In genomic region chr11:76160251-76160650, GRCm38 (mm10) we compare ENCODE assay signal across 21 mouse cellular contexts. TPM values are rescaled to one million over a fixed set of nuclear protein-coding genes. Genes with fewer than 3 reads are reported as not detected.
DNase-seq lines count a peak whose midpoint lies in the region; ATAC-seq lines count a peak whose summit lies in the region.
"Had no signal": no experiment of that assay in that cellular context is flagged by ENCODE, and none has a peak within 500 bp of the region (broad histone marks: within the 10 kb centered on the region; RNA-seq: fewer than 3 reads in every experiment).

No protein-coding gene starts in this region.

- DNase-seq in hindbrain, embryonic 10.5 days (ENCODE audit: low spot score): no peak
- peak; percentile 68 for DNase-seq in NIH3T3 (ENCODE audit: low read depth)
- no peak for DNase-seq in right cerebral cortex, postnatal 36 days (ENCODE audit: low spot score in 2 of 2)
- DNase-seq in frontal cortex, adult 2 months (ENCODE audit: extremely low spot score in 1 of 2, low spot score in 1 of 2): no peak
- DNase-seq: adrenal gland, postnatal 14 days; cerebellum, postnatal 10 days; forebrain, postnatal 0 days; gastrocnemius, postnatal 25 days; kidney, postnatal 14 days; right cerebral cortex, postnatal 14 days; thymus, postnatal 4 days had no signal

- ATAC-seq in hindbrain, embryonic 12.5 days (ENCODE audit: low FRiP score): no peak
- ATAC-seq in embryonic facial prominence, embryonic 12.5 days (ENCODE audit: insufficient number of reproducible peaks, insufficient read depth, low FRiP score, low TSS enrichment): no peak
- no peak for ATAC-seq in limb, embryonic 13.5 days (ENCODE audit: low FRiP score, low read depth)
- ATAC-seq in granulocyte monocyte progenitor cell, adult 5-6 weeks (replicated peaks; ENCODE audit: poor library complexity, severe bottlenecking): no peak
- ATAC-seq: forebrain, postnatal 0 days; inflammation-experienced regulatory T-cells, adult 6 months had no signal

- no peak overlapping the region for H3K4me3 ChIP-seq in hindbrain, embryonic 12.5 days
- no peak overlapping the region for H3K4me3 ChIP-seq in hindbrain, embryonic 10.5 days
- no peak overlapping the region for H3K4me3 ChIP-seq in embryonic facial prominence, embryonic 12.5 days
- no peak overlapping the region for H3K4me3 ChIP-seq in limb, embryonic 13.5 days
- H3K4me3 ChIP-seq: heart, embryonic 12.5 days; lung, embryonic 15.5 days; megakaryocyte, embryonic 14.5 days; neural tube, embryonic 12.5 days had no signal

- peak overlapping the region; percentile 30; the same call in 1 of the 2 replicates for H3K27ac ChIP-seq in hindbrain, embryonic 12.5 days
- no peak overlapping the region for H3K27ac ChIP-seq in hindbrain, embryonic 10.5 days
- H3K27ac ChIP-seq in embryonic facial prominence, embryonic 12.5 days: peak overlapping the region; percentile 71
- H3K27ac ChIP-seq in limb, embryonic 13.5 days: peak overlapping the region; percentile 2; the same call in 1 of the 2 replicates
- H3K27ac ChIP-seq: lung, embryonic 15.5 days; neural tube, embryonic 12.5 days had no signal

- H3K9me3 ChIP-seq in hindbrain, embryonic 12.5 days (replicated peaks): no peaks in the 10 kb centered on the region
- no peaks in the 10 kb centered on the region for H3K9me3 ChIP-seq in hindbrain, embryonic 10.5 days
- no peaks in the 10 kb centered on the region for H3K9me3 ChIP-seq in embryonic facial prominence, embryonic 12.5 days
- H3K9me3 ChIP-seq in limb, embryonic 13.5 days: no peaks in the 10 kb centered on the region
- H3K9me3 ChIP-seq: heart, embryonic 12.5 days; lung, embryonic 15.5 days; megakaryocyte, embryonic 14.5 days; neural tube, embryonic 12.5 days had no signal

- H3K4me1 ChIP-seq in hindbrain, embryonic 12.5 days: no peaks in the 10 kb centered on the region
- no peaks in the 10 kb centered on the region for H3K4me1 ChIP-seq in hindbrain, embryonic 10.5 days (replicated peaks)
- H3K4me1 ChIP-seq in embryonic facial prominence, embryonic 12.5 days: peaks cover 3% of the 10 kb centered on the region; the same call in 1 of the 2 replicates
- H3K4me1 ChIP-seq in limb, embryonic 13.5 days: no peaks in the 10 kb centered on the region
- H3K4me1 ChIP-seq: megakaryocyte, embryonic 14.5 days; neural tube, embryonic 12.5 days had no signal

- WGBS in hindbrain, embryonic 12.5 days: 60% methylated on average over 6 of the region's 6 CpGs
- WGBS in hindbrain, embryonic 10.5 days: 64% methylated on average over 6 of the region's 6 CpGs
- WGBS in embryonic facial prominence, embryonic 12.5 days: 21% methylated on average over 6 of the region's 6 CpGs
- 35% methylated on average over 6 of the region's 6 CpGs for WGBS in limb, embryonic 13.5 days

- peaks cover 62% of the 10 kb centered on the region for H3K36me3 ChIP-seq in hindbrain, embryonic 12.5 days
- peaks cover 62% of the 10 kb centered on the region for H3K36me3 ChIP-seq in hindbrain, embryonic 10.5 days
- H3K36me3 ChIP-seq in embryonic facial prominence, embryonic 12.5 days: peaks cover 9% of the 10 kb centered on the region
- H3K36me3 ChIP-seq in limb, embryonic 13.5 days: peaks cover 63% of the 10 kb centered on the region

- no peak overlapping the region for H3K9ac ChIP-seq in hindbrain, embryonic 12.5 days
- H3K9ac ChIP-seq in embryonic facial prominence, embryonic 12.5 days: no peak overlapping the region
- H3K9ac ChIP-seq in limb, embryonic 13.5 days: no peak overlapping the region
- H3K9ac ChIP-seq: forebrain, postnatal 0 days; heart, embryonic 12.5 days; lung, embryonic 15.5 days; neural tube, embryonic 12.5 days had no signal

- no peaks in the 10 kb centered on the region for H3K27me3 ChIP-seq in hindbrain, embryonic 12.5 days
- no peaks in the 10 kb centered on the region for H3K27me3 ChIP-seq in hindbrain, embryonic 10.5 days (ENCODE audit: insufficient read depth, poor library complexity, severe bottlenecking)
- H3K27me3 ChIP-seq in embryonic facial prominence, embryonic 12.5 days: no peaks in the 10 kb centered on the region
- H3K27me3 ChIP-seq in limb, embryonic 13.5 days: no peaks in the 10 kb centered on the region
- H3K27me3 ChIP-seq: heart, embryonic 12.5 days; lung, embryonic 15.5 days; megakaryocyte, embryonic 14.5 days; neural tube, embryonic 12.5 days had no signal

- H3K4me2 ChIP-seq in hindbrain, embryonic 12.5 days (replicated peaks): no peak overlapping the region
- no peak overlapping the region for H3K4me2 ChIP-seq in embryonic facial prominence, embryonic 12.5 days (replicated peaks)
- H3K4me2 ChIP-seq in limb, embryonic 13.5 days (replicated peaks): no peak overlapping the region
- H3K4me2 ChIP-seq: heart, embryonic 12.5 days; lung, embryonic 15.5 days; neural tube, embryonic 12.5 days had no signal

RNA-seq across cellular contexts. Expression of gene Vps53, which starts 19.2 kb away (rescaled TPM):
- polyA plus RNA-seq in hindbrain, embryonic 12.5 days (2016; fragmentation: Nextera tagmentation; extraction: Ambion mirVana): 56.3 and 60.6 TPM in 2 replicates
- 37.9 and 48.3 TPM in 2 replicates for polyA plus RNA-seq in hindbrain, embryonic 10.5 days (2016; fragmentation: Nextera tagmentation; extraction: Ambion mirVana)
- polyA plus RNA-seq in embryonic facial prominence, embryonic 12.5 days (2016; fragmentation: Nextera tagmentation; extraction: Ambion mirVana): 44.1 and 45.9 TPM in 2 replicates
- polyA plus RNA-seq in limb, embryonic 13.5 days (2015; fragmentation: Nextera tagmentation; extraction: Ambion mirVana): 37.5 and 40.0 TPM in 2 replicates
- 53.3 and 54.6 TPM in 2 replicates for polyA plus RNA-seq in frontal cortex, adult 2 months (2012; rRNA removed)
- total RNA-seq in granulocyte monocyte progenitor cell, adult 5-6 weeks (2014; fragmentation: Nextera tagmentation): 46.8 and 50.0 TPM in 2 replicates
- 38.4 and 58.6 TPM in 2 replicates for total RNA-seq in granulocyte monocyte progenitor cell, adult 5-6 weeks (2017)

RNA-seq across cellular contexts. Expression of gene Fam57a, which starts 19.2 kb away (rescaled TPM):
- polyA plus RNA-seq in hindbrain, embryonic 12.5 days (2016; fragmentation: Nextera tagmentation; extraction: Ambion mirVana): 27.6 and 31.2 TPM in 2 replicates
- 32.6 and 33.6 TPM in 2 replicates for polyA plus RNA-seq in hindbrain, embryonic 10.5 days (2016; fragmentation: Nextera tagmentation; extraction: Ambion mirVana)
- 26.8 and 27.5 TPM in 2 replicates for polyA plus RNA-seq in embryonic facial prominence, embryonic 12.5 days (2016; fragmentation: Nextera tagmentation; extraction: Ambion mirVana)
- 27.8 and 29.9 TPM in 2 replicates for polyA plus RNA-seq in limb, embryonic 13.5 days (2015; fragmentation: Nextera tagmentation; extraction: Ambion mirVana)
- 26.0 and 26.1 TPM in 2 replicates for polyA plus RNA-seq in frontal cortex, adult 2 months (2012; rRNA removed)
- 1.2 and 5.6 TPM in 2 replicates for total RNA-seq in granulocyte monocyte progenitor cell, adult 5-6 weeks (2014; fragmentation: Nextera tagmentation)
- total RNA-seq in granulocyte monocyte progenitor cell, adult 5-6 weeks (2017): 0.17 and 2.7 TPM in 2 replicates

RNA-seq across cellular contexts. Expression of gene Dbil5, which starts 57.2 kb away (rescaled TPM):
- polyA plus RNA-seq in hindbrain, embryonic 12.5 days (2016; fragmentation: Nextera tagmentation; extraction: Ambion mirVana): 0.54 TPM in 1 of 2 replicates, not detected in the other
- 0.48 and 0.51 TPM in 2 replicates for polyA plus RNA-seq in hindbrain, embryonic 10.5 days (2016; fragmentation: Nextera tagmentation; extraction: Ambion mirVana)
- polyA plus RNA-seq in embryonic facial prominence, embryonic 12.5 days (2016; fragmentation: Nextera tagmentation; extraction: Ambion mirVana): 0.72 and 0.87 TPM in 2 replicates
- polyA plus RNA-seq in limb, embryonic 13.5 days (2015; fragmentation: Nextera tagmentation; extraction: Ambion mirVana): 0.64 and 1.1 TPM in 2 replicates
- 1.4 and 1.5 TPM in 2 replicates for polyA plus RNA-seq in frontal cortex, adult 2 months (2012; rRNA removed)
- not detected in 2 replicates for total RNA-seq in granulocyte monocyte progenitor cell, adult 5-6 weeks (2014; fragmentation: Nextera tagmentation)
- total RNA-seq in granulocyte monocyte progenitor cell, adult 5-6 weeks (2017): not detected in 2 replicates
- total RNA-seq: midbrain, postnatal 0 days had no signal

RNA-seq across cellular contexts. Expression of gene Gemin4, which starts 57.2 kb away (rescaled TPM):
- polyA plus RNA-seq in hindbrain, embryonic 12.5 days (2016; fragmentation: Nextera tagmentation; extraction: Ambion mirVana): 27.5 and 28.7 TPM in 2 replicates
- polyA plus RNA-seq in hindbrain, embryonic 10.5 days (2016; fragmentation: Nextera tagmentation; extraction: Ambion mirVana): 45.4 and 49.9 TPM in 2 replicates
- 34.5 TPM in 2 replicates for polyA plus RNA-seq in embryonic facial prominence, embryonic 12.5 days (2016; fragmentation: Nextera tagmentation; extraction: Ambion mirVana)
- polyA plus RNA-seq in limb, embryonic 13.5 days (2015; fragmentation: Nextera tagmentation; extraction: Ambion mirVana): 31.6 and 35.2 TPM in 2 replicates
- polyA plus RNA-seq in frontal cortex, adult 2 months (2012; rRNA removed): 5.3 and 8.0 TPM in 2 replicates
- 21.6 and 21.9 TPM in 2 replicates for total RNA-seq in granulocyte monocyte progenitor cell, adult 5-6 weeks (2014; fragmentation: Nextera tagmentation)
- total RNA-seq in granulocyte monocyte progenitor cell, adult 5-6 weeks (2017): 18.2 and 19.1 TPM in 2 replicates
